Mouse (Mus musculus) right cerebral cortex, postnatal 10 days (tissue): Measurements from ENCODE around the gene Smurf2.

Source experiments
- DNase-seq, 2 experiments: peaks; one replicate each; pipeline ENCODE4 v3.0.0; 2021; ENCODE audit warnings: low spot score in 2 of 2

Smurf2 gene

DNA sequence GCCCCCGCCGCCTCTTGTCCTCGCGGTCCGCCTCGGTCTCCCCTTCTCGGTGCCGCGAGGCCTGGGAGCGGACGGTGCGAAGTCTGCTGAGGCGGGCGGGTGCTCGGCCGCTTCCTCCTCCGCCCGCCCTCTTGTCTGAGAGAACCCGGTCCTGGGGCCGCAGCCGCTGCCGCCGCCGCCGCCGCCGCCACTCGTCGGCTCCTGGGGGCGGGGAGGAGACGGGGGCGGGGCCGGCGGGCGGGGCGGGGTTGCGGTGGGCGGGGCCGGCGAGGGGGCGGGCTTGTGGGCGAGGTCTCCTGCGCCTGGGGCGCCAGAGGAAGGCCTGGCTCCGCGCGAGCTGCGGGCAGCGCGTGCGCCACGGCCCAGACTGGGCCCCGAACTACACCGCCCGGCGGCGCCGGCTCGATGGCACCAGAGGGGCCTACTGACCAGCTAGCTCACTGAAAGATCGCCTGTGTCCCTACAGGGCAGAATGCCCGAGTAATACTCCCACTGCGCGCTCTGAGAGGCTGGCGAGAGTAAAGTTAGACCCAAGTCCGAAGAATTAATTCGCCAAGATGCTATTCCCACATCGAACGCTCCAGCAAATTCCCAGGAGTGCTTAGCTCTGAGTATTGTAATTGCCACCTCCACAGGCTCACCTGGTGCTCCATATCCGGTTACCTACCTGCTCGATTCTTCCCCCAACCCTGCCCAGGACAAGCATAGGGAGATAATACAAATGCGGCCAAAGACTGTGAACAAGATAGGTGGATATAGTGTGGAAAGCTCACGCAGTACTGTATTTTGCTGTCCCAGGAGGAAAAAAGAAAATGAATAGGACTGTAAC lies at the start of gene Smurf2:
Gene Smurf2 (minus strand): TSS at position 165 of the 829 bp plus-strand sequence.
- DNase-seq: peak; percentile 88 to 89

- DNase-seq: no peak
Observed at GRCm38 (mm10) chr11:106969798-106970197, 49.3 kb upstream of the Smurf2 start.

DNA sequence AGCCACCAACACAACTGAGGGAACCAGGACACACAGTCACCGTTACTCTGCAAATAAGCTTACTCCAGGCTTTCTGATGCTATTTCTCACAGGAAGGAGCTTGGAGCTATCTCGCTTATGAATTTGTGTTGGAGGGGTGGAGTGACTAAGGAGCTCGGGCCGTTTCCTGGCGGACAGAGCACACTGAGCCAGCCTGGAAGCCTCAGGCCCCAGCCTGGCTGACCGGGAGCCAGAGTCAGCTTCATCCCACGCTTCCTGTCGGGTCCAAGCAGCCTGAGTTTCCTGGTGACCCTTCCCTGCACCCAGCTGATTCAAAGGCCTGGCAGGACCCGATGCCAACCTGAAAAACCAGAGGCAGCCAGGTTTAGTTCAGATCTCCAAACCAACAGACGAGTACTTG lies 47.1 kb upstream of the Smurf2 start:
- DNase-seq: no peak

GRCm38 (mm10) chr11:106965881-106966280 lies 45.4 kb upstream of the Smurf2 start:
- DNase-seq: no peak

- DNase-seq: no peak
Observed at GRCm38 (mm10) chr11:106962310-106962709, 41.8 kb upstream of the Smurf2 start.

GRCm38 (mm10) chr11:106961471-106962081 lies 41.1 kb upstream of the Smurf2 start:
- no peak for DNase-seq

DNA sequence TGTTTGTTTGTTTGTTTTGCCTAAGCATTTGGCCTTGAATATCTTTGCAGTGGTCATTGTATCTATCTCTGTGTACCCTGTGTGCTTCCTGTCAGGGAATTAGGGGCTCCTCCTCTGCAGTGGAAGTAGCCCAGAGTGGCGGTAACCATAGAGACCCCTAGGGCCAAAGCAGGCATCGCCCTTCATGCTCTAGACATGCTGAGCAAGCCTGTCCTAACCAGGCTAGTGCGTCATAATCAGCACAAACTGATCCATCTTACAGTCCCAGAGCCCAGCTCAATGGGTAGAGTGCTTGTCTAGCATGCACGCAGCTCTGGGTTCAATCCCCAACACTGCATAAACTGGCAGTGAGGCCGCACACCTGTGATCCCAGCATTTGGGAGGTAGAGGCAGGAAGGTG lies 38.6 kb upstream of the Smurf2 start:
- DNase-seq: no peak

DNA sequence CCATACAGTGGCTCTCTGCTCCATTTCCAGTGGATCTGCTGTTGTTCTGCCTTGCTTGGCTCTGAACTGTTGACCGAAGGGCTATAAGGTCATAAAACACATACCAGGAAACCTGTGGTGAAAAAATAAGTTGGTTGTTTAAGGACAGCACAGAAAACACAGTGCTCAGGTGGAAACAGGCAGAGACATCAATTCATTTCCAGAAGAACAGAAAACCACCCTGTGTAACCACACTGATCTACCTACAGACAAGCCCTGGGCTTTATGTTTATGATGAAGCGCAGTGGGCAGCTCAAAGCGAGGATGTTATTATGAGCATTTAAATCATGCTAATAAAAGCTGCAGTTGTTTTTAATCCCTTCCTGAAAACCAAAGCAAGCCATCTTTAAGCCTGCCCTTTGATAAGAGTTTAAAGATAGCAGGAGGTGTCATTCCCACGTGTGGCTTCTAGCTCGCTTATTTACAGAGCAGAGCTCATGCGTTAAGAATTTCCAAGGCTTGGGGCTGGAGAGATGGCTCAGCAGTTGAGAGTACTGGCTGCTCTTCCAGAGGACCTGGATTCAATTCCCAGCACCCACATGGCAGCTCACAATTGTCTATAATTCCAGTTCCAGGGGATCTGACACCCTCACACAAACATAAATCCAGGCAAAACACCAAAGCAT lies 38.0 kb upstream of the Smurf2 start:
- no peak for DNase-seq

DNA sequence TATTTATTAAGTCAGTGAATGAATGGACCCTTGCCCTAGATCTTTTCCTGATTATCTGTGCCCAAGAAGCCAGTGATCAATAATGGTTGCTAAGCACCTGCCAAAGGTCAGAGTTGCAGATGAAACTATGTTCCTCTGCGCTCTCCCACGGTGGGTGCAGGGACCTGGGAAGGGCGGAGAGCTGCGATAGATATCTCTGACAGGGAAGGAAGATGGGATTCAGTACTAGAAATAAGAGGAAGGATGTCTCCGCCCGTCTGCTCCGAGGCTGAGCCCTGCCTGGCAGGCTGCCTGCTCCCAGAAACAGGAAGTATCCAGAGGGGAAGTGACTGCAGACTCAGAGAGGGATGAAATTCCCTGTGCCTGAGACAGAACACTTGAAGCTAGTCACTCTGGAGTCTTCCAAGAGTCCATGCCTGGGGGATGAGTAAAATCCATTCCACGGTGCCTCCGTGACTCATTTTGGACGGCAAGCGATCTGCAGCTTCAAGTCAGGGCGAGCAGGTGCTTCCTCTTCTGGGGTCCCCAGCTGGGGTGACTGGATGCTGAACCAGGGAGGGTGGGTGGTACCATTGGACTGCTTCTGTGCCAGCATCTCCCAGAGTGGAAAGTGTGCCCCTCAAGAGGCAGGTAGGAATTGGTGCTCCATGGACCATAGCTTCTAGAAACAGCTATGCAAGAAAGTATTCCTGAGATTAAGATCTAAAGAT lies 36.9 kb upstream of the Smurf2 start:
- peak; percentile 42 to 57 for DNase-seq

- no peak for DNase-seq
Observed at GRCm38 (mm10) chr11:106954566-106954965, 34.1 kb upstream of the Smurf2 start.

DNA sequence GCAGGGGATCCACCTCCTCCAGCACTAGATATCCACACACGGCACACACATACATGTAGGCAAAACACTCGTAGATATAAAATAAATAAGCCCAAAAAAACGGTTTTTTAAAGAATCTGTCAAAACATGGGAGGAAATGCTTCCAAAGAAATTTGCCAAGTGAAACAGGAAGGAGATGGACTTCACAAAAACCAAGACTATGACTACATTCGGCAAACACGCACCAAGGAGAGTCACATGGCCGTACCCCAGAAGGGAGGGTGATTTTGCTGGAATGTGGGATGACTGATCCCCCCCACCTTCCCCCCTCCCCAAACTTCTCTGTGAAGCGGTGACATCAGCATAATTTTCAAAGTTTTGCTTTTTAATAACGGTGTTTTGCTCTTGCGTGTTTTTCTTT lies 33.6 kb upstream of the Smurf2 start:
- DNase-seq: no peak

DNA sequence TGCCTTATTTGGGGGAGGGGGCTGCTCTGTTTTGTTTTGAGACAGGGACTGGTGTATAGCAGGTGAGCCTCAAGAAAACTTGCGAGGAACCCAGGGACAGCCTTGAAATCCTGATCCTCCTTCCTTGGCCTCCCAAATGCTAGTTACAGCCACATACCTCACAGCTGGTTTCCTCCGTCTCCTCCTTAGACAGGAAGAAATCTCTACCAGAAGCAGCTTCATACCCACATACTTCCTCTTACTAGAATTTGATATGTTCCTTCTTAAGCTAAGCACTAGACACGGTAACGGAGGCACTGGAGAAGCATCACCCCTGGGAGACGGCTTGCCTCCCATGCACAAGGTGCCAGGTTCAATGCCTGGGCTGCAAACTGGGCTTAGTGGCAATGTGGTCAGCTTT lies 16.8 kb upstream of the Smurf2 start:
- DNase-seq: no peak

DNA sequence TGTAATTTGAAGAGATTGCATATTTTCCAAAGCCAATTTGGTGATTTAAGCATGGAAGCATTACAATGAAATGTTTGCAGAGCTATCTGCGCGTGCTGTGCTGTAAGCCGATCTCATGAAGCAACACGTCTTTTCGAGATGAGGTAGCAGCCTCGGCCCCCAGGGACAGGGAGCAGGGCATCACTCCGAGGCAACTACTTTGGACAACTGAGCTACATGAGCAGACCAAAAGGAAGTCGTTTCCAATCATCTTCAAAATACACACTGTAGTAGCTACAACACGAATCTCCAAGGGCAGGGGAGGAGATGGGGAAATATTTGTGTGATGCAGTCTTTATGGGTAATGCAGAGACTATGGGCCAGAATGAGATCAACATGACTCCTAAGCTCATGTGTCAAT lies 9.9 kb upstream of the Smurf2 start:
- DNase-seq: no peak

DNA sequence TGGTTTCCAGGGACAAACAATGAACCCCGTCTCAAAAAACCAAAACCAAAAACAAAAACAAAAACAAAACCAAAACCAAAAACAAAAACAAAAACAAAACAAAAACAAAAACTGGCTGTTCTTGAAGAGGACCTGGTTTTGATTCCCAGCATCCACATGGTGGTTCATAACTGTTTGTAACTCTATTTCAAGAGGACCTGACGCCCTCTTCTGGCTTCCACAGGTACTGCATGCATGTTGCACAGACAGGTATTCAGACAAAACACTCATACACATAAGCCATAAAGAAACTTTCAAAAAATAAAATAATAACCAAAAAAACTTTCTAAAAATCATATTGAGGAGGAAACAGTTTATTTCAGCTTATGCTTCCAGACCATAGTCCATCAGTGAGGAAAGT lies 8.4 kb upstream of the Smurf2 start:
- no peak for DNase-seq

DNA sequence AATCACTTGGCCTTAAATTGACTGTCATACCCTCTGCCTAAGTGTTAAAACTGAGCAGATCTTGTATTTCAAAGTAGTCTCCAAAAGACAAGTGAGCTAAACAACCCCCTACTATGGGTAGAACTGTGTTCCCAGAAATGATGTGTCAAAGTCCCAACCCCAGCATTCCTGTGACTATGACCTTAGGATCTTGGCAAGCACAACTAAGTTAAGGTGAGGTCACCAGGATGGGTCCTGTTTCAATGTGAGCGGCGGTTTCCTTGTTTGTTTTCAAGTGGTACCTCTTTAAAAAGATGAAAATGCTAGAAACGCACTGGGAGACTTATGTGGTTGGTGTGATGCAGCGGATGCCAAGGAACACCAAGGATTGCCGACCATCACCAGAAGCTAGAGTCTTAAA lies 7.4 kb upstream of the Smurf2 start:
- DNase-seq: no peak

DNA sequence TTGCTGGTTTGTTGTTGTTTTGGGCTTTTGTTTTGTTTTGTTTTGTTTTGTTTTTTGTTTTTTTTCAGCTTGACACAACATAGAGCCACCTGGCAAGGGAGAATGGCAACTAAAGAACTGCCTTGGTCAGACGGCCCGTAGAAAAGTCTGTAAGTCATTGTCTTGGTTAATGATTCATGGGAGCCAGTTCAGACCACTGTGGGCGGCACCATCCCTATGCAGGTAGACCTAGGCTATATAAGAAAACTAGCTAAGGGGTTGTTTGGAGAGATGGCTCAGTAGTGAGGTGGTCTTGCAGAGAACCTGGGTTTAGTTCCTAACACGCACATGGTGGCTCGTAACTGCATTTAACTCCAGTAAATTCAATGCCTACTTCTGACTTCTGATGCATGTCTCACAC lies 6.7 kb upstream of the Smurf2 start:
- no peak for DNase-seq

- DNase-seq: no peak
Observed at GRCm38 (mm10) chr11:106926732-106927131, 6.2 kb upstream of the Smurf2 start.

DNA sequence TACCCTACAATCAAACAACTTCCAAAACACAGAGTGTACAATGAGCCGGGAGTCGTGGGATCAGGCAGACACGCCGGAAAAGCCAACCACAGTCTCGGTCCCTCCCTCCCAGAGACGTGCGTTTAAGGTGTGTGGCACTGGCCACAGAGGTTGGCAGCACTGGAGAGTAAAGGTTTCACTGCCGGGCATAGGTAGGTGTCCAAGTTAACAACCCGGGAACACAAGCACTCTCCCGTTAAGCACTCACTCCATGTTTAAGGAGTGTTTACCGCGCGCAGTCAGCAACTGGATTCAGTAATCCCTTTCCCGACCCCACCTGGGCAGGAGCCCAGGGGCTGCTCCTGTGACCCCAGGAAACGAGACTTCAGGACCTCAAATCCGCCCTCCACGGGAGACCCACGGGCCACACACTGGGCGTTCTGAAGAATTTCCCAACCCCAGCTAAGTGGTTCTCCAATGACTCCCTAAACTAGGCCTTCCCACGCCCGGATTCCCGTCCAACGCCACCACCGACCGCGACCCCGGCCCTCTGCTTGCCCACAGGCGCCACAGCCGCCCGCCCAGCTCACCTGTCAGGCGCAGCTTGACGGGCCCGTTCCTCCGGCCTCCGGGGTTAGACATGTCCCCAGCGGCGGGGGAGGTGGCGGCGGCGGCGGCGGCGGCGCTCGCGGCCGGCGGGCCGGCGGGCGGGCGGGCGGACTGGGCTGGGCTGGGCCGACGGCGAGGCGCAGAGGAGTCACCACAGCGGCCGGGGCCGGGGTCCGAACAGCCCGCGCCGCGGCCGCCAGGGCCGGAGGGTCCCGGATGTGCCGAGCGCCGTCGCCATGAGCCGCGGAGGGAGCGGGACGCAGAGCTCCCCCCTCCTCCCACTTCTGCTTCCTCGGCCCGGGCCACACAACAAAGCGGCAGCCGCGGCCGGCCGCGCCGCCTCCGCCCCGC lies 634 bp downstream of the Smurf2 start:
- DNase-seq: peak; percentile 43 to 67

DNA sequence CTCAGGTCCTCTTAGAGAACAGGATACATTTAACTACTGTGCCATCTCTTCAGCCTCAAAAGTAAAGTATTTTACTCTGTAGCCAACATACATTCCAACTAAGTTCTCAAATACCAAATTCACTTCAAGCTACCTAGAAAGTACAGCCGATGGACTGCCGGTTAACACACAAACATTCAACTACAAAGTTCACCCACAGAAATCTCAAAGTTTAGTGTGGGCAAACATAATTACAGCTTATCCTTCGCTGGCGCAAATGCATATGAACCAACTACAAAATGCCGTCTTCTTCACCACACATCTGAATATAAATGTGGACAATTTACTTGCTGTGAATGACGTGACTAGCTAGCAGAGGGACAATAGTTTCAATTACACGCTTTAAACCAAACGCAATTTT lies 1.6 kb downstream of the Smurf2 start:
- DNase-seq: no peak

GRCm38 (mm10) chr11:106911257-106911656 lies 9.3 kb downstream of the Smurf2 start:
- DNase-seq: no peak

- no peak for DNase-seq
Observed at GRCm38 (mm10) chr11:106908016-106908415, 12.5 kb downstream of the Smurf2 start.
